Mouse (Mus musculus) layer of hippocampus, postnatal 10 days (tissue): ENCODE measurements around the gene Ltb4r2. TPM values are rescaled to one million over a fixed set of nuclear protein-coding genes. Genes with fewer than 3 reads are reported as not detected.

Experiments used
- DNase-seq, 2 experiments: peaks; one replicate each; pipeline ENCODE4 v3.0.0; 2021; ENCODE audit warnings: low spot score in 2 of 2
- total RNA-seq, 2 experiments: library from RNA; stranded (reverse); gene quantifications; 2 replicates each; pipeline ENCODE4 v1.2.3; 2021

Ltb4r2 gene
- total RNA-seq, 2 experiments from 2014 or later: 0.45 to 0.64 TPM

GRCm38 (mm10) chr14:55735758-55736157, 25.5 kb upstream of the Ltb4r2 start:
- DNase-seq: no peak

- no peak for DNase-seq
These were observed 24.0 kb upstream of the Ltb4r2 start for GRCm38 (mm10) chr14:55737086-55737687.

- DNase-seq: peak; percentile 92 to 93
These were observed 17.5 kb upstream of the Ltb4r2 start for GRCm38 (mm10) chr14:55743711-55744110.

GRCm38 (mm10) chr14:55745180-55745860, 15.9 kb upstream of the Ltb4r2 start, which contains the start of the genes Dhrs1 and Nop9:
Gene Dhrs1, minus strand, starts transcription at chr14:55745690.
Gene Nop9, plus strand, starts transcription at chr14:55745693.
- peak; percentile 84 to 87 for DNase-seq

GRCm38 (mm10) chr14:55745861-55746237, 15.4 kb upstream of the Ltb4r2 start:
- no peak for DNase-seq

GRCm38 (mm10) chr14:55747051-55747847, 14.0 kb upstream of the Ltb4r2 start:
- no peak for DNase-seq

GRCm38 (mm10) chr14:55757566-55757965, 3.7 kb upstream of the Ltb4r2 start:
- no peak for DNase-seq

- DNase-seq: peak; percentile 50 to 56
These were observed 2.9 kb upstream of the Ltb4r2 start, which contains the start of gene Cideb for GRCm38 (mm10) chr14:55758363-55758784. Gene Cideb, minus strand, starts transcription at chr14:55758458.

GRCm38 (mm10) chr14:55760156-55760555, 1.1 kb upstream of the Ltb4r2 start:
- peak; percentile 89 for DNase-seq

GRCm38 (mm10) chr14:55762001-55762821, 983 bp downstream of the Ltb4r2 start:
- peak; percentile 65 to 70 for DNase-seq

GRCm38 (mm10) chr14:55763166-55763565, 1.9 kb downstream of the Ltb4r2 start:
- DNase-seq: no peak

GRCm38 (mm10) chr14:55765696-55766095, 4.5 kb downstream of the Ltb4r2 start, which contains the start of gene Ltb4r1:
Gene Ltb4r1, plus strand, starts transcription at chr14:55765962.
- DNase-seq: no peak

GRCm38 (mm10) chr14:55767519-55768414, 6.5 kb downstream of the Ltb4r2 start:
- DNase-seq: peak; percentile 52 to 54

- no peak for DNase-seq
These were observed 7.3 kb downstream of the Ltb4r2 start for GRCm38 (mm10) chr14:55768555-55768954.

- no peak for DNase-seq
These were observed 8.0 kb downstream of the Ltb4r2 start for GRCm38 (mm10) chr14:55769087-55769703.

- DNase-seq: no peak
These were observed 15.5 kb downstream of the Ltb4r2 start for GRCm38 (mm10) chr14:55776711-55777110.

GRCm38 (mm10) chr14:55777176-55777575, 15.9 kb downstream of the Ltb4r2 start:
- DNase-seq: no peak

- no peak for DNase-seq
These were observed 16.6 kb downstream of the Ltb4r2 start for GRCm38 (mm10) chr14:55777806-55778205.

- DNase-seq: peak in 1 of 2 experiments; percentile 5
These were observed 17.5 kb downstream of the Ltb4r2 start for GRCm38 (mm10) chr14:55778686-55779085.
